Mouse (Mus musculus) kidney, embryonic 15.5 days (tissue): ENCODE measurements around the gene Stpg3. TPM values are rescaled to one million over a fixed set of nuclear protein-coding genes. Genes with fewer than 3 reads are reported as not detected.
A peak's percentile ranks its signal among the peaks of the same experiment; 100 is the strongest.

Experiments
- ATAC-seq: fragments of 200-750 bp; cut with Nextera tagmentation; replicated peaks from 2 replicates; pipeline ENCODE4 v1.8.0; 2017; ENCODE audit warnings: moderate TSS enrichment; ENCODE audit not compliant: low FRiP score
- H3K27ac ChIP-seq: fragments of 300-500 bp; sonication (generic); 2 replicates; pipeline ENCODE4 v1.5.1; 2015; ENCODE audit warnings: mild to moderate bottlenecking, inconsistent platforms
- H3K27me3 ChIP-seq: fragments of 300-500 bp; sonication (generic); 2 replicates; pipeline ENCODE4 v1.6.1; 2015; ENCODE audit warnings: inconsistent platforms
- H3K36me3 ChIP-seq: fragments of 300-500 bp; sonication (generic); 2 replicates; pipeline ENCODE4 v1.6.1; 2015; ENCODE audit warnings: inconsistent platforms
- H3K4me1 ChIP-seq: fragments of 300-500 bp; sonication (generic); 2 replicates; pipeline ENCODE4 v1.6.1; 2015; ENCODE audit warnings: inconsistent platforms
- H3K4me2 ChIP-seq: fragments of 300-500 bp; sonication (generic); 2 replicates; pipeline ENCODE4 v1.6.1; 2015; ENCODE audit warnings: moderate library complexity, mild to moderate bottlenecking, inconsistent platforms
- H3K4me3 ChIP-seq: fragments of 300-500 bp; sonication (generic); replicated peaks from 2 replicates; pipeline ENCODE4 v1.5.1; 2015; ENCODE audit warnings: mild to moderate bottlenecking, inconsistent platforms
- H3K9ac ChIP-seq: fragments of 300-500 bp; sonication (generic); 2 replicates; pipeline ENCODE4 v1.6.1; 2015; ENCODE audit warnings: mild to moderate bottlenecking, inconsistent platforms
- H3K9me3 ChIP-seq: fragments of 300-500 bp; sonication (generic); replicated peaks from 2 replicates; pipeline ENCODE4 v1.6.1; 2016; ENCODE audit warnings: inconsistent platforms
- WGBS: fragments of 180-500 bp; shearing (Covaris S2); methylation state at CpG from one replicate; pipeline ENCODE4 v1.1.7; 2015; ENCODE audit warnings: mixed read lengths; 5-methylcytosine and 5-hydroxymethylcytosine counted together
- polyA plus RNA-seq: library from polyadenylated mRNA; unstranded; fragments of >200 nt; fragmentation: Nextera tagmentation; extraction: Ambion mirVana; gene quantifications from 2 replicates; pipeline ENCODE4 v1.2.1, GENCODE M21; 2015

Gene Stpg3
- polyA plus RNA-seq, 1 experiment from 2014 or later, result 0.55 TPM

GRCm38 (mm10) chr2:25167919-25168664 is 46.3 kb downstream of the Stpg3 start:
- Histone ChIP-seq H3K4me1 (peaks cover 75% of the 10 kb centered on the region), H3K9me3 (no peaks in the 10 kb centered on the region)

GRCm38 (mm10) chr2:25167481-25167880 is 47.0 kb downstream of the Stpg3 start:
- Histone ChIP-seq H3K4me1 (peaks cover 75% of the 10 kb centered on the region), H3K27ac (peak overlapping the region; percentile 89), H3K36me3 (no peaks in the 10 kb centered on the region), H3K27me3 (no peaks in the 10 kb centered on the region), H3K4me3 (peak overlapping the region; percentile 49), H3K9me3 (no peaks in the 10 kb centered on the region), H3K4me2 (peak overlapping the region; percentile 79), H3K9ac (peak overlapping the region; percentile 42)
- ATAC-seq, result 0 out of 2 replicates have a peak, but pooled peaks have one; percentile 2
- 23% methylated on average over 4 of the region's 4 CpGs for WGBS

More at GRCm38 (mm10) chr2:25167919-25168664, 46.3 kb downstream of the Stpg3 start:
- WGBS, result 1% methylated on average over 39 of the region's 41 CpGs
- no peaks in the 10 kb centered on the region for H3K36me3 ChIP-seq
- peak; percentile 71 for ATAC-seq
- H3K4me3 ChIP-seq, result peak overlapping the region; percentile 49
- H3K27ac ChIP-seq, result peak overlapping the region; percentile 89
- no peaks in the 10 kb centered on the region for H3K27me3 ChIP-seq
- H3K9ac ChIP-seq, result peak overlapping the region; percentile 42
- H3K4me2 ChIP-seq, result peak overlapping the region; percentile 79

Other genes with a start within 250 kb of the Stpg3 start
- gene Mrpl41, start 239.5 kb downstream of the Stpg3 start, polyA plus RNA-seq, result 116 and 127 TPM in 2 replicates
- gene Pnpla7, start 238.6 kb downstream of the Stpg3 start, polyA plus RNA-seq, result 6.7 and 9.0 TPM in 2 replicates
- gene Nsmf, start 160.3 kb downstream of the Stpg3 start, polyA plus RNA-seq, result 76.5 and 91.4 TPM in 2 replicates
- gene Entpd8, start 134.3 kb downstream of the Stpg3 start, polyA plus RNA-seq, result 5.0 and 5.3 TPM in 2 replicates
- 0.77 and 1.1 TPM in 2 replicates for gene Noxa1, start 119.5 kb downstream of the Stpg3 start, polyA plus RNA-seq
- gene Nrarp, start 33.9 kb downstream of the Stpg3 start, polyA plus RNA-seq, result 21.8 and 23.7 TPM in 2 replicates
- gene Tor4a, start 17.8 kb downstream of the Stpg3 start, polyA plus RNA-seq, result 11.7 and 14.1 TPM in 2 replicates
- 114 and 124 TPM in 2 replicates for gene Nelfb, start 3.1 kb downstream of the Stpg3 start, polyA plus RNA-seq
- gene Fam166a, start 4.1 kb upstream of the Stpg3 start, polyA plus RNA-seq, result 1.4 and 1.9 TPM in 2 replicates
- 555 and 581 TPM in 2 replicates for gene Tubb4b, start 10.1 kb upstream of the Stpg3 start, polyA plus RNA-seq
- 0.78 and 0.99 TPM in 2 replicates for gene Slc34a3, start 19.7 kb upstream of the Stpg3 start, polyA plus RNA-seq
- gene Rnf224, start 22.1 kb upstream of the Stpg3 start, polyA plus RNA-seq, result 0.31 and 0.41 TPM in 2 replicates
- gene Rnf208, start 27.6 kb upstream of the Stpg3 start, polyA plus RNA-seq, result 20.7 and 21.8 TPM in 2 replicates
- gene Cysrt1, start 27.8 kb upstream of the Stpg3 start, polyA plus RNA-seq, result 0.51 and 0.55 TPM in 2 replicates
- 5.3 and 5.4 TPM in 2 replicates for gene AL732309.1, start 32.2 kb upstream of the Stpg3 start, polyA plus RNA-seq
- gene Tmem203, start 40.8 kb upstream of the Stpg3 start, polyA plus RNA-seq, result 23.4 and 23.6 TPM in 2 replicates
- 9.2 and 11.3 TPM in 2 replicates for gene Tprn, start 48.0 kb upstream of the Stpg3 start, polyA plus RNA-seq
- gene Ssna1, start 57.8 kb upstream of the Stpg3 start, polyA plus RNA-seq, result 204 and 207 TPM in 2 replicates
- 123 and 129 TPM in 2 replicates for gene Anapc2, start 57.8 kb upstream of the Stpg3 start, polyA plus RNA-seq
- gene Tmem210, start 73.5 kb upstream of the Stpg3 start, polyA plus RNA-seq, result not detected in 2 replicates
- gene Lrrc26, start 75.3 kb upstream of the Stpg3 start, polyA plus RNA-seq, result 0.46 TPM in 1 of 2 replicates, not detected in the other
- gene Grin1, start 104.5 kb upstream of the Stpg3 start, polyA plus RNA-seq, result 0.53 and 0.71 TPM in 2 replicates
- 50.5 and 53.2 TPM in 2 replicates for gene Man1b1, start 117.7 kb upstream of the Stpg3 start, polyA plus RNA-seq
- gene Dpp7, start 141.7 kb upstream of the Stpg3 start, polyA plus RNA-seq, result 23.4 TPM in 2 replicates
- gene Uap1l1, start 151.0 kb upstream of the Stpg3 start, polyA plus RNA-seq, result 24.9 and 27.3 TPM in 2 replicates
- gene Sapcd2, start 157.7 kb upstream of the Stpg3 start, polyA plus RNA-seq, result 40.4 and 42.7 TPM in 2 replicates
- 4.5 and 4.6 TPM in 2 replicates for gene Entpd2, start 181.2 kb upstream of the Stpg3 start, polyA plus RNA-seq
- gene Npdc1, start 184.7 kb upstream of the Stpg3 start, polyA plus RNA-seq, result 41.3 and 52.5 TPM in 2 replicates
- gene Fut7, start 208.6 kb upstream of the Stpg3 start, polyA plus RNA-seq, result 0.08 and 0.18 TPM in 2 replicates
- 11.0 and 11.1 TPM in 2 replicates for gene Abca2, start 214.1 kb upstream of the Stpg3 start, polyA plus RNA-seq
- 3.6 and 3.9 TPM in 2 replicates for gene Clic3, start 242.2 kb upstream of the Stpg3 start, polyA plus RNA-seq
- gene Paxx, start 246.5 kb upstream of the Stpg3 start, polyA plus RNA-seq, result 30.4 and 31.8 TPM in 2 replicates